Mouse (Mus musculus) small intestine, adult 2 months (tissue): ENCODE results near the gene Mvk. TPM values are rescaled to one million over a fixed set of nuclear protein-coding genes. Genes with fewer than 3 reads are reported as not detected.

ENCODE experiments used
- H3K27ac ChIP-seq: fragments of 200-500 bp; 2 replicates; pipeline ENCODE4 v1.5.1; 2012; ENCODE audit warnings: low read depth, low read length, control low read depth, inconsistent platforms; ENCODE audit not compliant: insufficient read depth
- H3K27me3 ChIP-seq: fragments of 200-500 bp; 2 replicates; pipeline ENCODE4 v1.6.1; 2012; ENCODE audit warnings: mild to moderate bottlenecking, moderate library complexity, low read length, inconsistent platforms; ENCODE audit not compliant: control insufficient read depth, insufficient read depth
- H3K36me3 ChIP-seq: fragments of 200-500 bp; 2 replicates; pipeline ENCODE4 v1.6.1; 2012; ENCODE audit warnings: mild to moderate bottlenecking, low read length, control low read depth, inconsistent platforms; ENCODE audit not compliant: control insufficient read depth, insufficient read depth
- H3K4me1 ChIP-seq: fragments of 200-500 bp; 2 replicates; pipeline ENCODE4 v1.6.1; 2012; ENCODE audit warnings: low read length, inconsistent platforms, mixed read lengths; ENCODE audit not compliant: control insufficient read depth, insufficient read depth, insufficient read length
- H3K4me3 ChIP-seq: fragments of 200-500 bp; 2 replicates; pipeline ENCODE4 v1.5.1; 2012; ENCODE audit warnings: low read depth, mild to moderate bottlenecking, control low read depth, inconsistent platforms, low read length, moderate library complexity
- CTCF ChIP-seq: fragments of 200-500 bp; IDR thresholded peaks from 2 replicates; pipeline ENCODE4 v1.5.1; 2012; ENCODE audit warnings: low read depth, mild to moderate bottlenecking, control low read depth, inconsistent platforms, low read length, moderate library complexity, mixed read lengths; ENCODE audit not compliant: insufficient replicate concordance, insufficient read length; ENCODE audit errors: extremely low read depth
- POLR2A ChIP-seq: fragments of 200-500 bp; IDR thresholded peaks from 2 replicates; pipeline ENCODE4 v1.6.1; 2012; ENCODE audit warnings: low read depth, mild to moderate bottlenecking, control low read depth, inconsistent platforms, low read length, moderate library complexity
- WGBS: fragments of 180-500 bp; shearing (Covaris S2); methylation state at CpG from one replicate; pipeline ENCODE4 v1.1.7; 2018; 5-methylcytosine and 5-hydroxymethylcytosine counted together
- polyA plus RNA-seq: library from polyadenylated mRNA; depleted of rRNA; stranded (reverse); fragments of >200 nt; gene quantifications from 2 replicates; pipeline ENCODE4 v1.2.3, GENCODE M21; 2012

Gene Mvk
- polyA plus RNA-seq, 1 experiment: 44.6 TPM

DNA sequence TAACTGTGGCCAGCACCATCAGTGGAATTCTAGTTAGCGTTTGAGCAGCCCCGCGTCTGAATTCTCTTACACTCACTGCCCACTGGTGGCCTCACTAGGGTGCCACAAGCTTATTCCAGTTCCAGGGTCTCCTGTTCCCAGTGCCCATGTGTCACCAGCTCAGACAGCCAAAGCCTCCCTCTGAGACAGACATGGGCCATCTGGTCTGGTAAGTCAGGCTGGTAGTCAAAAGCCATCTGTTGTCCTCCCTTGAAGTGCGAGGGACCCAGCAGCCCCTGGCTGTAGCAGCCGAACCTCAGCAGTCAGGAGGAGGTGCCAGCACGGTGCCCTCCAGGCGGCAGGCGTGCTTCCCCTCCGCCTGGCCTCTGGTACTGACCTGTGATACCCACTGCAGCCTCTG lies 12.2 kb downstream of the Mvk start:
- H3K4me3 ChIP-seq: no peak overlapping the region
- H3K36me3 ChIP-seq: no peaks in the 10 kb centered on the region
- peaks cover 9% of the 10 kb centered on the region for H3K4me1 ChIP-seq
- no peak overlapping the region for H3K27ac ChIP-seq
- no peak for TF ChIP-seq POLR2A
- no peak for TF ChIP-seq CTCF
- no peaks in the 10 kb centered on the region for H3K27me3 ChIP-seq
- 87% methylated on average over 9 of the region's 9 CpGs for WGBS

DNA sequence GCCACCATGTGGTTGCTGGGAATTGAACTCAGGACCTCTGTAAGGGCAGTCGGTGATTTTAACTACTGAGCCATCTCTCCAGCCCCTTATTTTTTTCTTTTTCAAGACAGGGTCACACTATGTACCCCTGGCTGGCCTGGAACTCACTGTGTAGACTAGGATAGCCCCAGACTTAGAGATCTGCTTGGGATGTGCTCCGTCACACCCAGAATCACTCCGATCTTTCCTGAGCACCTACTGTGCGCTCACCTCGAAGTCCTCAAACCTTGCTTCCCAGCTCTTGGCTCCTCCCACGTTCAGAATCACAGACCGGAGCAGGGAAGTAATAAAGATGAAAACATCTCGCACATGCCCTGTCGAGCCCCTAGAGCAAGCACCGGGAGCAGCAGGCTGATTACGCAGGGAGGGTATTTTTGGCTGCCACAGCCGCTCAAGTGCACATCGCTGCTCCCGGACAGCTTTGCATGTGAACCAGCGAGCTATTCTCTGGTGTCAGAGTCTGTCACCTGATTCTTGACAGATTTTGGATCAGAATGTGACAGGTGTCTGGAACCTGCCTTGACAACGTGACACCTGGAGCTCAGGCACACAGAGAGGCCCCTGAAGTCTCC lies 13.0 kb downstream of the Mvk start:
- no peak overlapping the region for H3K4me3 ChIP-seq
- H3K27ac ChIP-seq: no peak overlapping the region
- no peaks in the 10 kb centered on the region for H3K36me3 ChIP-seq
- WGBS: 71% methylated on average over 16 of the region's 16 CpGs
- H3K4me1 ChIP-seq: peaks cover 9% of the 10 kb centered on the region
- TF ChIP-seq POLR2A: no peak
- no peak for TF ChIP-seq CTCF
- H3K27me3 ChIP-seq: no peaks in the 10 kb centered on the region

- Histone ChIP-seq H3K36me3 (no peaks in the 10 kb centered on the region), H3K4me3 (no peak overlapping the region), H3K27me3 (no peaks in the 10 kb centered on the region), H3K27ac (no peak overlapping the region), H3K4me1 (no peaks in the 10 kb centered on the region)
- TF ChIP-seq CTCF (peak; percentile 81), POLR2A (no peak)
- WGBS: 7% methylated on average over 7 of the region's 7 CpGs
Measured at GRCm38 (mm10) chr5:114461238-114461637, 17.2 kb downstream of the Mvk start.

- H3K27ac ChIP-seq: no peak overlapping the region
- H3K4me3 ChIP-seq: no peak overlapping the region
- H3K4me1 ChIP-seq: no peaks in the 10 kb centered on the region
- TF ChIP-seq POLR2A (no peak), CTCF (no peak)
- 85% methylated on average over 24 of the region's 24 CpGs for WGBS
- H3K27me3 ChIP-seq: no peaks in the 10 kb centered on the region
- H3K36me3 ChIP-seq: no peaks in the 10 kb centered on the region
Measured at GRCm38 (mm10) chr5:114462067-114463040, 18.3 kb downstream of the Mvk start.

DNA sequence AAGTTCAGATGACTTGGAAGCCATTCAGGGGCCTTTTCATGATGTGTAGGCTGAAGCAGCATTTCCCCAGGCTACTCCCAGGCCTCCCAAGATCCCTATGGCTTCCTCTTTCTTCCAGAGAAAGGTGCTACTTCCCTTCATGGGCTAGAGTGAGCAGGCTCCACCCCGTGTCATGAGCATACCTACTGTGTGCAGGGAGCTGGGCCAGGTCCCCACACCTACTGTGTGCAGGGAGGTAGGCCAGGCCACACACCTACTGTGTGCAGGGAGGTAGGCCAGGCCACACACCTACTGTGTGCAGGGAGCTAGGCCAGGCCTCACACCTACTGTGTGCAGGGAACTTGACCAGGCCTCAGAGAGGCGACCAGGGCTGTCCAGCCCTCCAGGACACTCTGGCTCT lies 20.5 kb downstream of the Mvk start:
- no peaks in the 10 kb centered on the region for H3K36me3 ChIP-seq
- no peak for TF ChIP-seq POLR2A
- TF ChIP-seq CTCF: no peak
- H3K27me3 ChIP-seq: no peaks in the 10 kb centered on the region
- no peak overlapping the region for H3K27ac ChIP-seq
- H3K4me3 ChIP-seq: no peak overlapping the region
- no peaks in the 10 kb centered on the region for H3K4me1 ChIP-seq
- WGBS: 83% methylated on average over 2 of the region's 2 CpGs

- H3K4me1 ChIP-seq: no peaks in the 10 kb centered on the region
- H3K27me3 ChIP-seq: no peaks in the 10 kb centered on the region
- WGBS: 67% methylated on average over 7 of the region's 7 CpGs
- H3K36me3 ChIP-seq: no peaks in the 10 kb centered on the region
- TF ChIP-seq CTCF: no peak
- TF ChIP-seq POLR2A: no peak
- no peak overlapping the region for H3K4me3 ChIP-seq
- no peak overlapping the region for H3K27ac ChIP-seq
Measured at GRCm38 (mm10) chr5:114465641-114466040, 21.6 kb downstream of the Mvk start.

DNA sequence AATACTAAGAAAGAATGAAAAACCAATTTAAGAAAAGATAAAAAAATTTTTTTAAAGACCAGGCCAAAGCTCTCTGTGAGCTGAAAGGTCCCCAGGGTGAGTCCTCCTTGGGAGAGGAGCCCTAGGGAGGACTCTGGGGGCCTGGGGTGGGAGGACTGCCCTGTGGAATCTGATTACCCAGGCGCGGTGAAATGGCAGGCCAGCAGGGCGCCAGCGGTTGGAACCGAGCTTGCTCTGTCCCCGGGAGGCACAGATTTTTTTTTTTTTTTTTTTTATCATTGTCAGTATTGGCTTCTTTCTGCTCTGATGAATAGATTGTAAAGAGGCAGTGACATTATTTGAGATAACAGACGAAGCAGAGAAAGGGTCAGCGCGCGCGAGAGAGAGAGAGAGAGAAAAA lies 22.9 kb downstream of the Mvk start:
- Histone ChIP-seq H3K4me1 (no peaks in the 10 kb centered on the region), H3K36me3 (no peaks in the 10 kb centered on the region), H3K27ac (no peak overlapping the region), H3K27me3 (no peaks in the 10 kb centered on the region), H3K4me3 (no peak overlapping the region)
- TF ChIP-seq POLR2A: no peak
- no peak for TF ChIP-seq CTCF
- 11% methylated on average over 11 of the region's 11 CpGs for WGBS
